Mouse (Mus musculus): ENCODE measurements at regions not wholly inside any gene's neighbourhood (a gene's known extent, or its start where the extent isn't known, plus 50 kb on each side); places are given as distances from the start of the nearest gene placed in this dataset.

- no peaks in the 10 kb centered on the region for H3K36me3 ChIP-seq (ENCODE audit: control insufficient read depth, insufficient read depth, low read length)
- H3K27ac ChIP-seq (replicated peaks; ENCODE audit: insufficient read depth, low read depth, low read length) = no peak overlapping the region
- H3K27me3 ChIP-seq (ENCODE audit: control insufficient read depth, insufficient read depth, low read length) = no peaks in the 10 kb centered on the region
- 83% methylated on average over 3 of the region's 3 CpGs for WGBS
- no peaks in the 10 kb centered on the region for H3K79me2 ChIP-seq (ENCODE audit: control insufficient read depth, insufficient read depth, low read length)
- no peak overlapping the region for H3K4me3 ChIP-seq (ENCODE audit: insufficient read depth, low read depth, low read length)
- no peaks in the 10 kb centered on the region for H3K4me1 ChIP-seq (ENCODE audit: control insufficient read depth, insufficient read depth, low read length)
- H3K9ac ChIP-seq (ENCODE audit: low read depth, low read length) = no peak overlapping the region
- TF ChIP-seq CTCF (IDR thresholded peaks at IDR 0.05; ENCODE audit: low read depth, low read length) (no peak), POLR2A (IDR thresholded peaks at IDR 0.05; ENCODE audit: extremely low read depth, insufficient read depth, low read length) (no peak)
- DNase-seq (ENCODE audit: extremely low read depth, low read depth, low spot score) = no peak
These were observed 266.2 kb downstream of the 1700017N19Rik start for GRCm38 (mm10) chr10:100856509-100856908.

- Histone ChIP-seq H3K4me1 (ENCODE audit: control insufficient read depth, insufficient read depth, low read length) (no peaks in the 10 kb centered on the region), H3K36me3 (ENCODE audit: control insufficient read depth, insufficient read depth, low read length) (no peaks in the 10 kb centered on the region), H3K27me3 (ENCODE audit: control insufficient read depth, insufficient read depth, low read length) (no peaks in the 10 kb centered on the region), H3K79me2 (ENCODE audit: control insufficient read depth, insufficient read depth, low read length) (no peaks in the 10 kb centered on the region), H3K4me3 (ENCODE audit: insufficient read depth, low read depth, low read length) (no peak overlapping the region), H3K27ac (replicated peaks; ENCODE audit: insufficient read depth, low read depth, low read length) (no peak overlapping the region), H3K9ac (ENCODE audit: low read depth, low read length) (no peak overlapping the region)
- TF ChIP-seq CTCF (IDR thresholded peaks at IDR 0.05; ENCODE audit: low read depth, low read length) (no peak), POLR2A (IDR thresholded peaks at IDR 0.05; ENCODE audit: extremely low read depth, insufficient read depth, low read length) (no peak)
- WGBS = 47% methylated on average over 6 of the region's 6 CpGs
- no peak for DNase-seq (ENCODE audit: extremely low read depth, low read depth, low spot score)
These were observed 275.4 kb downstream of the 1700017N19Rik start for GRCm38 (mm10) chr10:100865501-100866181.

- no peaks in the 10 kb centered on the region for H3K4me1 ChIP-seq (ENCODE audit: control insufficient read depth, insufficient read depth, low read length)
- no peak for DNase-seq (ENCODE audit: extremely low read depth, low read depth, low spot score)
- H3K36me3 ChIP-seq (ENCODE audit: control insufficient read depth, insufficient read depth, low read length) = no peaks in the 10 kb centered on the region
- H3K27ac ChIP-seq (replicated peaks; ENCODE audit: insufficient read depth, low read depth, low read length) = no peak overlapping the region
- no peak overlapping the region for H3K4me3 ChIP-seq (ENCODE audit: insufficient read depth, low read depth, low read length)
- TF ChIP-seq CTCF (IDR thresholded peaks at IDR 0.05; ENCODE audit: low read depth, low read length) (no peak), POLR2A (IDR thresholded peaks at IDR 0.05; ENCODE audit: extremely low read depth, insufficient read depth, low read length) (no peak)
- H3K79me2 ChIP-seq (ENCODE audit: control insufficient read depth, insufficient read depth, low read length) = no peaks in the 10 kb centered on the region
- H3K9ac ChIP-seq (ENCODE audit: low read depth, low read length) = no peak overlapping the region
- WGBS = 30% methylated on average over 3 of the region's 3 CpGs
- H3K27me3 ChIP-seq (ENCODE audit: control insufficient read depth, insufficient read depth, low read length) = no peaks in the 10 kb centered on the region
These were observed 278.2 kb downstream of the 1700017N19Rik start for GRCm38 (mm10) chr10:100868360-100868916.

- 76% methylated on average over 2 of the region's 2 CpGs for WGBS
- H3K9ac ChIP-seq (ENCODE audit: low read depth, low read length) = no peak overlapping the region
- no peak overlapping the region for H3K27ac ChIP-seq (replicated peaks; ENCODE audit: insufficient read depth, low read depth, low read length)
- no peaks in the 10 kb centered on the region for H3K36me3 ChIP-seq (ENCODE audit: control insufficient read depth, insufficient read depth, low read length)
- TF ChIP-seq POLR2A (IDR thresholded peaks at IDR 0.05; ENCODE audit: extremely low read depth, insufficient read depth, low read length) (no peak), CTCF (IDR thresholded peaks at IDR 0.05; ENCODE audit: low read depth, low read length) (no peak)
- H3K4me1 ChIP-seq (ENCODE audit: control insufficient read depth, insufficient read depth, low read length) = no peaks in the 10 kb centered on the region
- no peak overlapping the region for H3K4me3 ChIP-seq (ENCODE audit: insufficient read depth, low read depth, low read length)
- no peak for DNase-seq (ENCODE audit: extremely low read depth, low read depth, low spot score)
- no peaks in the 10 kb centered on the region for H3K27me3 ChIP-seq (ENCODE audit: control insufficient read depth, insufficient read depth, low read length)
- no peaks in the 10 kb centered on the region for H3K79me2 ChIP-seq (ENCODE audit: control insufficient read depth, insufficient read depth, low read length)
These were observed 292.3 kb downstream of the 1700017N19Rik start for GRCm38 (mm10) chr10:100882584-100882983.

GRCm38 (mm10) chr10:100922976-100923375 lies 332.7 kb downstream of the 1700017N19Rik start:
- Histone ChIP-seq H3K9ac (ENCODE audit: low read depth, low read length) (no peak overlapping the region), H3K27ac (replicated peaks; ENCODE audit: insufficient read depth, low read depth, low read length) (no peak overlapping the region), H3K79me2 (ENCODE audit: control insufficient read depth, insufficient read depth, low read length) (no peaks in the 10 kb centered on the region), H3K27me3 (ENCODE audit: control insufficient read depth, insufficient read depth, low read length) (no peaks in the 10 kb centered on the region), H3K4me1 (ENCODE audit: control insufficient read depth, insufficient read depth, low read length) (no peaks in the 10 kb centered on the region), H3K36me3 (ENCODE audit: control insufficient read depth, insufficient read depth, low read length) (no peaks in the 10 kb centered on the region), H3K4me3 (ENCODE audit: insufficient read depth, low read depth, low read length) (no peak overlapping the region)
- TF ChIP-seq POLR2A (IDR thresholded peaks at IDR 0.05; ENCODE audit: extremely low read depth, insufficient read depth, low read length) (no peak), CTCF (IDR thresholded peaks at IDR 0.05; ENCODE audit: low read depth, low read length) (no peak)
- WGBS = 79% methylated on average over 2 of the region's 2 CpGs
- DNase-seq (ENCODE audit: extremely low read depth, low read depth, low spot score) = no peak

GRCm38 (mm10) chr10:100927086-100927485 lies 336.8 kb downstream of the 1700017N19Rik start:
- H3K4me3 ChIP-seq (ENCODE audit: insufficient read depth, low read depth, low read length) = no peak overlapping the region
- H3K9ac ChIP-seq (ENCODE audit: low read depth, low read length) = no peak overlapping the region
- no peak overlapping the region for H3K27ac ChIP-seq (replicated peaks; ENCODE audit: insufficient read depth, low read depth, low read length)
- no peaks in the 10 kb centered on the region for H3K4me1 ChIP-seq (ENCODE audit: control insufficient read depth, insufficient read depth, low read length)
- H3K27me3 ChIP-seq (ENCODE audit: control insufficient read depth, insufficient read depth, low read length) = no peaks in the 10 kb centered on the region
- no peak for TF ChIP-seq POLR2A (IDR thresholded peaks at IDR 0.05; ENCODE audit: extremely low read depth, insufficient read depth, low read length)
- TF ChIP-seq CTCF (IDR thresholded peaks at IDR 0.05; ENCODE audit: low read depth, low read length) = no peak
- DNase-seq (ENCODE audit: extremely low read depth, low read depth, low spot score) = no peak
- H3K36me3 ChIP-seq (ENCODE audit: control insufficient read depth, insufficient read depth, low read length) = no peaks in the 10 kb centered on the region
- no peaks in the 10 kb centered on the region for H3K79me2 ChIP-seq (ENCODE audit: control insufficient read depth, insufficient read depth, low read length)
- WGBS = 58% methylated on average over 3 of the region's 3 CpGs
